Mouse (Mus musculus) forebrain, embryonic 13.5 days (tissue): Measurements from ENCODE around the gene Trpm3. TPM values are rescaled to one million over a fixed set of nuclear protein-coding genes. Genes with fewer than 3 reads are reported as not detected.
A peak's percentile ranks its signal among the peaks of the same experiment; 100 is the strongest.

Source experiments
- ATAC-seq: fragments of 200-750 bp; cut with Nextera tagmentation; 2 replicates; pipeline ENCODE4 v1.8.0; 2017
- H3K27ac ChIP-seq: fragments of 300-500 bp; sonication (generic); 2 replicates; pipeline ENCODE4 v1.5.1; 2015; ENCODE audit warnings: inconsistent platforms, mild to moderate bottlenecking, moderate library complexity
- H3K27me3 ChIP-seq: fragments of 300-500 bp; sonication (generic); 2 replicates; pipeline ENCODE4 v1.6.1; 2015; ENCODE audit warnings: mild to moderate bottlenecking, inconsistent platforms
- H3K36me3 ChIP-seq: fragments of 300-500 bp; sonication (generic); 2 replicates; pipeline ENCODE4 v1.6.1; 2015; ENCODE audit warnings: mild to moderate bottlenecking, inconsistent platforms; ENCODE audit not compliant: poor library complexity, severe bottlenecking
- H3K4me1 ChIP-seq: fragments of 300-500 bp; sonication (generic); 2 replicates; pipeline ENCODE4 v1.6.1; 2015; ENCODE audit warnings: inconsistent platforms
- H3K4me2 ChIP-seq: fragments of 300-500 bp; sonication (generic); 2 replicates; pipeline ENCODE4 v1.6.1; 2015; ENCODE audit warnings: inconsistent platforms, mild to moderate bottlenecking, moderate library complexity
- H3K4me3 ChIP-seq: fragments of 300-500 bp; sonication (generic); 2 replicates; pipeline ENCODE4 v1.5.1; 2015; ENCODE audit warnings: mild to moderate bottlenecking, inconsistent platforms
- H3K9ac ChIP-seq: fragments of 300-500 bp; sonication (generic); 2 replicates; pipeline ENCODE4 v1.6.1; 2015; ENCODE audit warnings: mild to moderate bottlenecking, inconsistent platforms
- H3K9me3 ChIP-seq: fragments of 300-500 bp; sonication (generic); replicated peaks from 2 replicates; pipeline ENCODE4 v1.6.1; 2016; ENCODE audit warnings: inconsistent platforms
- WGBS: fragments of 180-500 bp; shearing (Covaris S2); methylation state at CpG from one replicate; pipeline ENCODE4 v1.1.7; 2015; 5-methylcytosine and 5-hydroxymethylcytosine counted together
- polyA plus RNA-seq: library from polyadenylated mRNA; unstranded; fragments of >200 nt; fragmentation: Nextera tagmentation; extraction: Ambion mirVana; gene quantifications from 2 replicates; pipeline ENCODE4 v1.2.1, GENCODE M21; 2015

The Trpm3 gene
- polyA plus RNA-seq, 1 experiment from 2014 or later, result 11.8 TPM

- ATAC-seq, result peak; percentile 74
- no peak overlapping the region for H3K27ac ChIP-seq
- H3K9me3 ChIP-seq, result no peaks in the 10 kb centered on the region
- H3K27me3 ChIP-seq, result no peaks in the 10 kb centered on the region
- no peak overlapping the region for H3K9ac ChIP-seq
- no peaks in the 10 kb centered on the region for H3K36me3 ChIP-seq
- WGBS, result 35% methylated on average over 2 of the region's 2 CpGs
- H3K4me3 ChIP-seq, result no peak overlapping the region
- no peak overlapping the region for H3K4me2 ChIP-seq
- peaks cover 8% of the 10 kb centered on the region for H3K4me1 ChIP-seq
Measured at GRCm38 (mm10) chr19:22326813-22327212, 188.0 kb downstream of the Trpm3 start.

GRCm38 (mm10) chr19:22327226-22327625 is 188.4 kb downstream of the Trpm3 start:
- Histone ChIP-seq H3K27ac (no peak overlapping the region), H3K4me3 (no peak overlapping the region), H3K4me1 (peaks cover 8% of the 10 kb centered on the region), H3K4me2 (no peak overlapping the region), H3K9ac (no peak overlapping the region), H3K36me3 (no peaks in the 10 kb centered on the region), H3K9me3 (no peaks in the 10 kb centered on the region), H3K27me3 (no peaks in the 10 kb centered on the region)
- peak; percentile 67; the same call in 1 of the 2 replicates for ATAC-seq
- WGBS, result 23% methylated on average over 5 of the region's 5 CpGs

GRCm38 (mm10) chr19:22336278-22336677 is 197.4 kb downstream of the Trpm3 start:
- Histone ChIP-seq H3K27me3 (no peaks in the 10 kb centered on the region), H3K4me2 (no peak overlapping the region), H3K9ac (no peak overlapping the region), H3K9me3 (no peaks in the 10 kb centered on the region), H3K27ac (no peak overlapping the region), H3K36me3 (no peaks in the 10 kb centered on the region), H3K4me1 (no peaks in the 10 kb centered on the region), H3K4me3 (no peak overlapping the region)
- WGBS, result 91% methylated on average over 3 of the region's 3 CpGs
- ATAC-seq, result no peak

- Histone ChIP-seq H3K27ac (no peak overlapping the region), H3K36me3 (no peaks in the 10 kb centered on the region), H3K4me3 (no peak overlapping the region), H3K4me2 (no peak overlapping the region), H3K4me1 (no peaks in the 10 kb centered on the region), H3K9me3 (no peaks in the 10 kb centered on the region), H3K27me3 (no peaks in the 10 kb centered on the region), H3K9ac (no peak overlapping the region)
- peak; percentile 75 for ATAC-seq
- WGBS, result 17% methylated on average over 5 of the region's 5 CpGs
Measured at GRCm38 (mm10) chr19:22337468-22337867, 198.6 kb downstream of the Trpm3 start.

- no peak overlapping the region for H3K4me3 ChIP-seq
- no peaks in the 10 kb centered on the region for H3K36me3 ChIP-seq
- H3K4me2 ChIP-seq, result no peak overlapping the region
- no peak overlapping the region for H3K9ac ChIP-seq
- ATAC-seq, result no peak
- H3K9me3 ChIP-seq, result no peaks in the 10 kb centered on the region
- no peaks in the 10 kb centered on the region for H3K27me3 ChIP-seq
- no peaks in the 10 kb centered on the region for H3K4me1 ChIP-seq
- 79% methylated on average over 8 of the region's 8 CpGs for WGBS
- no peak overlapping the region for H3K27ac ChIP-seq
Measured at GRCm38 (mm10) chr19:22338927-22339326, 200.1 kb downstream of the Trpm3 start.

GRCm38 (mm10) chr19:22354037-22354541 is 215.2 kb downstream of the Trpm3 start:
- peak; percentile 51 for ATAC-seq
- Histone ChIP-seq H3K9me3 (no peaks in the 10 kb centered on the region), H3K27ac (no peak overlapping the region), H3K4me3 (no peak overlapping the region), H3K36me3 (no peaks in the 10 kb centered on the region), H3K4me2 (no peak overlapping the region), H3K27me3 (no peaks in the 10 kb centered on the region), H3K9ac (no peak overlapping the region), H3K4me1 (peaks cover 9% of the 10 kb centered on the region; the same call in 1 of the 2 replicates)
- 64% methylated on average over 14 of the region's 14 CpGs for WGBS

GRCm38 (mm10) chr19:22386890-22387289 is 248.0 kb downstream of the Trpm3 start:
- ATAC-seq, result no peak
- WGBS, result 92% methylated on average over 3 of the region's 3 CpGs

GRCm38 (mm10) chr19:22394700-22395099 is 255.9 kb downstream of the Trpm3 start:
- H3K27ac ChIP-seq, result no peak overlapping the region
- no peaks in the 10 kb centered on the region for H3K27me3 ChIP-seq
- WGBS, result 76% methylated on average over 1 of the region's 1 CpGs
- H3K4me3 ChIP-seq, result no peak overlapping the region
- 0 out of 2 replicates have a peak, but pooled peaks have one; percentile 36 for ATAC-seq
- no peaks in the 10 kb centered on the region for H3K9me3 ChIP-seq
- H3K4me1 ChIP-seq, result no peaks in the 10 kb centered on the region
- H3K4me2 ChIP-seq, result no peak overlapping the region
- no peak overlapping the region for H3K9ac ChIP-seq
- no peaks in the 10 kb centered on the region for H3K36me3 ChIP-seq

More at GRCm38 (mm10) chr19:22386890-22387289, 248.0 kb downstream of the Trpm3 start:
- no peaks in the 10 kb centered on the region for H3K4me1 ChIP-seq
- H3K9me3 ChIP-seq, result no peaks in the 10 kb centered on the region
- no peak overlapping the region for H3K4me2 ChIP-seq
- H3K27me3 ChIP-seq, result no peaks in the 10 kb centered on the region
- H3K27ac ChIP-seq, result no peak overlapping the region
- H3K4me3 ChIP-seq, result no peak overlapping the region
- H3K36me3 ChIP-seq, result no peaks in the 10 kb centered on the region
- no peak overlapping the region for H3K9ac ChIP-seq

GRCm38 (mm10) chr19:22404049-22404448 is 265.2 kb downstream of the Trpm3 start:
- Histone ChIP-seq H3K9me3 (no peaks in the 10 kb centered on the region), H3K4me2 (no peak overlapping the region), H3K9ac (no peak overlapping the region), H3K4me1 (no peaks in the 10 kb centered on the region), H3K27ac (no peak overlapping the region), H3K27me3 (no peaks in the 10 kb centered on the region), H3K36me3 (no peaks in the 10 kb centered on the region), H3K4me3 (no peak overlapping the region)
- no peak for ATAC-seq
- WGBS, result 94% methylated on average over 3 of the region's 3 CpGs

GRCm38 (mm10) chr19:22418239-22418638 is 279.4 kb downstream of the Trpm3 start:
- no peaks in the 10 kb centered on the region for H3K9me3 ChIP-seq
- no peak overlapping the region for H3K4me2 ChIP-seq
- no peak overlapping the region for H3K27ac ChIP-seq
- no peak for ATAC-seq
- WGBS, result 88% methylated on average over 3 of the region's 3 CpGs
- no peak overlapping the region for H3K4me3 ChIP-seq
- no peaks in the 10 kb centered on the region for H3K27me3 ChIP-seq
- no peaks in the 10 kb centered on the region for H3K4me1 ChIP-seq
- H3K36me3 ChIP-seq, result no peaks in the 10 kb centered on the region
- no peak overlapping the region for H3K9ac ChIP-seq

GRCm38 (mm10) chr19:22437207-22437606 is 298.4 kb downstream of the Trpm3 start:
- Histone ChIP-seq H3K9ac (no peak overlapping the region), H3K27ac (no peak overlapping the region), H3K9me3 (no peaks in the 10 kb centered on the region), H3K4me1 (no peaks in the 10 kb centered on the region), H3K36me3 (no peaks in the 10 kb centered on the region), H3K4me2 (no peak overlapping the region), H3K4me3 (no peak overlapping the region), H3K27me3 (no peaks in the 10 kb centered on the region)
- WGBS, result 84% methylated on average over 2 of the region's 2 CpGs
- ATAC-seq, result no peak

GRCm38 (mm10) chr19:22447418-22448339 is 308.8 kb downstream of the Trpm3 start:
- no peaks in the 10 kb centered on the region for H3K9me3 ChIP-seq
- H3K4me2 ChIP-seq, result peak overlapping the region; percentile 80
- peak; percentile 73 for ATAC-seq
- no peaks in the 10 kb centered on the region for H3K36me3 ChIP-seq
- no peak overlapping the region for H3K27ac ChIP-seq
- peaks cover 17% of the 10 kb centered on the region for H3K4me1 ChIP-seq
- H3K9ac ChIP-seq, result peak overlapping the region; percentile 60
- WGBS, result 2% methylated on average over 18 of the region's 18 CpGs
- peak overlapping the region; percentile 45 for H3K4me3 ChIP-seq
- no peaks in the 10 kb centered on the region for H3K27me3 ChIP-seq
